Mouse (Mus musculus): ENCODE results near the gene Egr2.
A peak's percentile ranks its signal among the peaks of the same experiment; 100 is the strongest.

Gene Egr2

GRCm38 (mm10) chr10:67535256-67535655 is at the start of gene Egr2:
TSS of gene Egr2 (plus strand) at chr10:67535475.
- no peak for ATAC-seq (ENCODE audit: low TSS enrichment)

- peak; percentile 81 for ATAC-seq (ENCODE audit: low TSS enrichment)
Observed at GRCm38 (mm10) chr10:67487496-67487895, 47.8 kb upstream of the Egr2 start.

DNA sequence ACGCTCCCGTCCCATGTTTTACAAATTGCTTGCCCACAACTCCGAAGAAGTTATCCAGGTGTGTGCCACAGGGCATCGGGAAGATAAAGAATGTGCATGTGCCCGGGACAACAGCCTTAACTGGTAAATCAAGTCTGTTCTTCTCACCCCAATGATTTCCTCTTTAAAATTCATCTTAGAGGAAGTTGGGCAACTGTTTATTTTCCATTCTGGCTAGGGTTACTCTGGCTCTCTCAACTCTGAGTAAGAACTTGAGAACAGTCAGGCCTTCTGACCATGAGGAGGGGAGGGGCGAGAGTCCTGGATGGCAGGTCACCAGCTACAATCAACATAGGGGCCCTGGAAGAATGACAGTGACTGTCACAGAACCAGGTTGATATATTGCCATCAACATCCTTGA is 45.4 kb upstream of the Egr2 start:
- no peak for ATAC-seq (ENCODE audit: low TSS enrichment)

DNA sequence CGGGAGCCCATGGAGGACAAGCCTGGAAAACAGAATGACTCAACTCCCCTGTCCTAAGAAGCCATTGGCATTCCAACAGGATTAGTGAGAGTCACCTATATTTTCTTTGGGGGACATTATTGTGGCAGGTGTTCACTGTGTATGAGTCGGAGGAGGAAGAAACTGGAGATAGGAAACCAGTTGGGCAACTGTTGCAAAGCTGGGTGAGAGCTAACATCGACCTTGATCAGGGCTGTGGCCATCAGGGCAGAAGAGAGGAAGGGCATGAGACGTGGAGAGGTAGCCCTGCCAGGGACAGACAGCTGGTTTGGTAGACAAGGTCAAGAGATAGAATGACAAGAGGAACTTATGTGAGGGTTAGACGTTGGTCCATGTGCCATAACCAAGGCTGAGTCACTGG is 44.6 kb upstream of the Egr2 start:
- ATAC-seq (ENCODE audit: low TSS enrichment), result no peak

DNA sequence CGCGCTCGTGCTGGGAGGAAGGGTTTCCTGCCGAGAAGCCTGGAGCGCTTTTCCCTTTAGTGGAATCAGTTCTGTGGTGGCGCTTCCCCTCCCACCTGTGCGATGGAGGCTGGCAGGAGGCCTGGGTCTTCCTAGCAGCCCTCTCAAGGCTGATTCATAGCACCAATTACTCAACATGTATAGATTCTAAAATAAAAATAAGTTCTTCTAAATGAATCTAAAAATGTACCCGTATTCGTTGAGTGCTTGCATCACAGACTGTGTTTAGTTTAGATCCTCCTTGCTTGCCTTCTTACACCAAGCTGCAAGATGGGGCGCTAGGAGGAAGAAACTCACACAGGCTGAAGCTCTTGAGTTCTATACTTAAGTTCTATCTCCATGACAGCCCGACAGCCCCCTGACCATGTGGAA is 43.1 kb upstream of the Egr2 start:
- ATAC-seq (ENCODE audit: low TSS enrichment), result peak; percentile 84

DNA sequence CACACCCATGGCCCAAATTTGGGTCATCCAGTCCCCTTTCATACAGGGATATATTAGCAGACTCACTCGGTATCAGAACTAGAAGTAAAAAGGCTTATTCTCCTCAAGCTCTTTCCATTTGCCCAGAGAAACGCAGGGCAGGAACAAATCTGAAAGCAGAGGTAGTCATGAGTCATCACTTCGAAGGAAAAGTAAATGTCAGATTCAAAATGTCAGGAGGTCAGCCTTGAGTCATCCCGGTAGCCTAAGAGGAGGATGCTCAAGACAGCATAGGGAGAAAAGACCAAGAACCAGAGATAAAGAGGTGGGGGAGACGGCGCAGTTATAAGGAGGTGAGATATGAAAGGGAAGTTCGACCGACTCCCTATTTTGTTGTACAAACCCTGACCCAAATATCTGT is 41.7 kb upstream of the Egr2 start:
- ATAC-seq (ENCODE audit: low TSS enrichment), result no peak

- no peak for ATAC-seq (ENCODE audit: low TSS enrichment)
Observed at GRCm38 (mm10) chr10:67497144-67497892, 38.0 kb upstream of the Egr2 start.

GRCm38 (mm10) chr10:67497951-67498350 is 37.3 kb upstream of the Egr2 start:
- ATAC-seq (ENCODE audit: low TSS enrichment), result no peak

DNA sequence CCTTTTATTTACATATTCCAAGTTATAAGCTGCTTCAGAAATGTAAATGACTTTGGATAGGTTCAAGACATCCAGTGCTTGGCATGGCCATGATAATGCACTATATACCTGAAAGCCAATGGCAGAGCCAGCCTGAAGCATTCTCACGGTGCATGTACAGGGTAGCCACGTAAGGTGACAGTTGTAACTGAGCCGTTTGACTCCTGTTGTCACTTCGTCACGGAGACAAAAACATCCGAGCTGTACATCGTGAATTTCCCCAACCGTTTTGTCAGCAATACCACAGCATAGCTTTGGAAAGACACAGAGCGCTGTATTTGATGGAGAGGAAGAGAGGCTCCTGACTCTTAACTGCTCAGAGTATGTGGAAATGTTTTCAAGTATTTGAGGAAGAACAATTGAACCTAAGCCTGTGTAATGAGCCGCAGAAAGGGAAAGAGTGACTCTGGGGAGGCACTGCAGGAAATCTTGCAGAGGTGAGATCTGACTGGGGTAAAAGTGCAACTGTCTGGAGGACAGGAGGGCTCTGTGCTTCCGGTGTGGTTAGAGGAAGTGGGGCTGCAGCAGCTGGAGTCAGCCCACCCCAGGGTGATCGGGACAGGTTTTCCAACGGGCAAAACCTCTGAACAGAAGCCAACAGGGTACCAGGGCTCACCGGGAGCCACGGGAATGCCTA is 31.8 kb upstream of the Egr2 start:
- no peak for ATAC-seq (ENCODE audit: low TSS enrichment)

- no peak for ATAC-seq (ENCODE audit: low TSS enrichment)
Observed at GRCm38 (mm10) chr10:67504046-67504445, 31.2 kb upstream of the Egr2 start.

GRCm38 (mm10) chr10:67505248-67505647 is 30.0 kb upstream of the Egr2 start:
- no peak for ATAC-seq (ENCODE audit: low TSS enrichment)

GRCm38 (mm10) chr10:67512211-67512610 is 23.1 kb upstream of the Egr2 start:
- peak; percentile 65 for ATAC-seq (ENCODE audit: low TSS enrichment)

- no peak for ATAC-seq (ENCODE audit: low TSS enrichment)
Observed at GRCm38 (mm10) chr10:67512871-67513270, 22.4 kb upstream of the Egr2 start.

DNA sequence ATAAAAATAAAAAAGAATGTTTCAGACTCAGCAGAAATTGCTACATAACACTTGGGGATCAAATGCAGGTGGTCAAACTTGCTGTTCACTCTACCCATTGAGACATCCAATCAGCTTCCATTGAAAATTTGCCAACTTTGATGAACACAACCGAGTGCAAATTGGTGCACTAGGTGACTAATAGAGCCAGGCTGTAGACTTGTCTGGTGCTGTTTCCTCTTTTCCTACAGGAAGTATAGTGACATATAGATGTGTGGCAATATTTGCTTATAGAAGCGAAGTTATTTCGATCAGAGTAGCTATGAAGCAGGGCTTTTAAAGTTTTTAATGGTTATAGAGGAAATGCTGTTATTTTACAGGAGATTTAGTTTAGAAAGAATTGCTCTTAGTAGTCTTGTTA is 16.5 kb upstream of the Egr2 start:
- no peak for ATAC-seq (ENCODE audit: low TSS enrichment)

DNA sequence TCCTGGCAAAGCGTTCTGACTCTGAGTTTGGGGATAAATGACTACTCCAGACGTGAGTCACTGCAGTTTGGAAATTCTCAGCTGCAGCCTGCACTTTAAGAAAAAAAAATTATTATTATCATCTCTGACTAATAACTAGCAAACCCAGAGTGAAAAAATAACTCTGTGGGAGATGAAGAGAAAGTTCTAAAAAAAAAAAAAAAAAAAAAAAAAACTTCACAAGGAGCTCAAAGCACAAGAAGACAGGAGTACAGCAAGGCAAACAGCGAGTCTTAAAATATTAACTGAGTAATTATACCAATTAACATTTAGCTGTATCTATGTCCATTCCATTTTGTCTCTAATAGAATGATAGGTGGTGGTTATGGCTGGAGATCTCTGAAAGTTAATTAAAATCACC is 11.1 kb upstream of the Egr2 start:
- no peak for ATAC-seq (ENCODE audit: low TSS enrichment)

DNA sequence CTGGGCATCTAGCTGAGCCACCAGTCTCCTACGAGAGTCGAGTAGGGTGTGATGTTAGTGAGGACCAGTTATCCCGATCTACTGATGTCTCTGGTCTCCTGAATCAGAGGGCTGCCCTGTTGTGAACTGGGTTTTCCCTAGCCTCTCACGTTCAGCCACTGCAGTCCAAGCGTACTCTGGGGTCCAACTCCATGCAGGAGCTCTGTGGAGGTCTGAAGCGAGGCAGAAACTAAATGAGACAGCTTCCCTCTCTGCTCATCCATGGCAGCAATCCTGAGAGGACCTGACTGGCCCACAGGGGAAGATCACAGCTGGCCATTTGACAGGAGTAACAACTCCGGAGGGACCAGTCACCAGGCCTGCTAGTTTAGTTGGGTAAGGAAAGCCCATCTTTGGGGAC is 10.6 kb upstream of the Egr2 start:
- no peak for ATAC-seq (ENCODE audit: low TSS enrichment)

- no peak for ATAC-seq (ENCODE audit: low TSS enrichment)
Observed at GRCm38 (mm10) chr10:67526435-67526834, 8.8 kb upstream of the Egr2 start.

GRCm38 (mm10) chr10:67529769-67530168 is 5.5 kb upstream of the Egr2 start:
- ATAC-seq (ENCODE audit: low TSS enrichment), result no peak

GRCm38 (mm10) chr10:67535972-67536371 is 697 bp downstream of the Egr2 start:
- peak; percentile 45 for ATAC-seq (ENCODE audit: low TSS enrichment)

- peak; percentile 27 for ATAC-seq (ENCODE audit: low TSS enrichment)
Observed at GRCm38 (mm10) chr10:67536621-67537141, 1.4 kb downstream of the Egr2 start.

DNA sequence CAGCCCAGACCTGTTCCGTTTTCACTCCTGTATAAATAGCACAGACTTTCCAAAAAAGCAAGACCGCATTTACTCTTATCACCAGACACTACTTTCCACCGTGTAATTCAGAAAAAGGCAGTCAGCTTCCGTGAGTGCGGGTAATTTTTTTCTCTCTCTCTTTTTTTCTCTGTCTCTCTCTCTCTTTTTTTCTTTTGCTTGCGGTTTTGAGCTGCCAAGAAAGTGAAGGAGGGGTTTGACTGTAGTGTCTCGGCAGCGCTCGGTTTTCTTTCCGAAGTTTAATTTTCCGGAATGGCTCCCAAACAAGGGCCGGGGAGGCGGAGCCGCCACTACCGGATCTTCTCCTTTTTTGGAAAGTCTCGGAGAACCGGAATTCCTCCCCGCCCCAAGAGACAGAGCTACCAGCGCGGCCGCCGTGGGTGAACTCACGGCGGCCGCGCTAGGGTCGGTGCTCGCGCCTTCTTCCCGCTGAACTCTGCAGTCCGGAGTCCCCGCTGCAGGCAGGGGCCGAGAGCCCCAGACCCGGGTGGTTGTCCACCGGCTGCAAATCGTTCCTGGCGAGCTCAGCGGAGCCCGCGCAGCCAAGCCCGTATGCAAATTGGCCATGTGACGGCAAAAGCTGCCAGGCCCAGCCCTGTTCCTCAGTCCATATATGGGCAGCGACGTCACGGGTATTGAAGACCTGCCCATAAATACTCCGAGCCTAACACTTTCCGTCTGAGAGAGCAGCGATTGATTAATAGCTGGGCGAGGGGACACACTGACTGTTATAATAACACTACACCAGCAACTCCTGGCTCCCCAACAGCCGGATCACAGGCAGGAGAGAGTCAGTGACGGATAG is 2.1 kb downstream of the Egr2 start:
- ATAC-seq (ENCODE audit: low TSS enrichment), result peak; percentile 79

DNA sequence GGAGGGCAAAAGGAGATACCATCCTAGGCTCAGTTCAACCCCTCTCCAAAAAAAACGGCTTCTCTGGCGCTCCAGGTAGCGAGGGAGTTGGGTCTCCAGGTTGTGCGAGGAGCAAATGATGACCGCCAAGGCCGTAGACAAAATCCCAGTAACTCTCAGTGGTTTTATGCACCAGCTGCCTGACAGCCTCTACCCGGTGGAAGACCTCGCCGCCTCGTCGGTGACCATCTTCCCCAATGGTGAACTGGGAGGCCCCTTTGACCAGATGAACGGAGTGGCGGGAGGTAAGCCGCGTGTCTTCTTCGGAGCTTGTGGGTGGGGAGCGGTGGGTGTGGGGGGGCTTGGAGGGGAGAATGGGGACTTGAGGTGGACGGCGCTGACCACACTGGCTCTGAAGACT is 2.8 kb downstream of the Egr2 start:
- no peak for ATAC-seq (ENCODE audit: low TSS enrichment)

All from frontal cortex, adult (tissue).